Mouse (Mus musculus) midbrain, embryonic 10.5 days (tissue): ENCODE data around the gene 3110082I17Rik. TPM values are rescaled to one million over a fixed set of nuclear protein-coding genes. Genes with fewer than 3 reads are reported as not detected.
"Not testable (repeated sequence)": the region's sequence is repeated elsewhere in the genome, so short reads cannot be mapped to it uniquely, and the experiment has no call there.

Experiments used
- DNase-seq: peaks from one replicate; pipeline ENCODE4 v3.0.0-alpha.2; 2017; ENCODE audit warnings: low spot score
- H3K27ac ChIP-seq: fragments of 300-500 bp; sonication (generic); replicated peaks from 2 replicates; pipeline ENCODE4 v1.5.1; 2016; ENCODE audit warnings: mild to moderate bottlenecking
- H3K27me3 ChIP-seq: fragments of 300-500 bp; sonication (generic); 2 replicates; pipeline ENCODE4 v1.6.1; 2016; ENCODE audit warnings: low read depth, mild to moderate bottlenecking; ENCODE audit not compliant: poor library complexity, severe bottlenecking
- H3K36me3 ChIP-seq: fragments of 300-500 bp; sonication (generic); 2 replicates; pipeline ENCODE4 v1.6.1; 2016; ENCODE audit warnings: mild to moderate bottlenecking, moderate library complexity
- H3K4me1 ChIP-seq: fragments of 300-500 bp; sonication (generic); 2 replicates; pipeline ENCODE4 v1.6.1; 2016
- H3K4me3 ChIP-seq: fragments of 300-500 bp; sonication (generic); 2 replicates; pipeline ENCODE4 v1.5.1; 2016; ENCODE audit warnings: mild to moderate bottlenecking, moderate library complexity
- H3K9me3 ChIP-seq: fragments of 300-500 bp; sonication (generic); replicated peaks from 2 replicates; pipeline ENCODE4 v1.6.1; 2016; ENCODE audit warnings: mild to moderate bottlenecking
- WGBS: fragments of 180-500 bp; shearing (Covaris S2); methylation state at CpG from one replicate; pipeline ENCODE4 v1.1.7; 2016; 5-methylcytosine and 5-hydroxymethylcytosine counted together
- polyA plus RNA-seq: library from polyadenylated mRNA; unstranded; fragments of >200 nt; fragmentation: Nextera tagmentation; extraction: Ambion mirVana; gene quantifications from 2 replicates; pipeline ENCODE4 v1.2.1, GENCODE M21; 2016

3110082I17Rik gene
- polyA plus RNA-seq, 1 experiment from 2014 or later: 64.7 TPM

- Histone ChIP-seq H3K4me1 (peaks cover 18% of the 10 kb centered on the region), H3K27me3 (peaks cover 14% of the 10 kb centered on the region; the same call in 1 of the 2 replicates), H3K4me3 (peak overlapping the region; percentile 88), H3K9me3 (no peaks in the 10 kb centered on the region), H3K27ac (peak overlapping the region; percentile 72), H3K36me3 (peaks cover 26% of the 10 kb centered on the region)
- DNase-seq: no peak
- 13% methylated on average over 5 of the region's 5 CpGs for WGBS
Observed at GRCm38 (mm10) chr5:139345364-139345714, 115.0 kb downstream of the 3110082I17Rik start.

DNA sequence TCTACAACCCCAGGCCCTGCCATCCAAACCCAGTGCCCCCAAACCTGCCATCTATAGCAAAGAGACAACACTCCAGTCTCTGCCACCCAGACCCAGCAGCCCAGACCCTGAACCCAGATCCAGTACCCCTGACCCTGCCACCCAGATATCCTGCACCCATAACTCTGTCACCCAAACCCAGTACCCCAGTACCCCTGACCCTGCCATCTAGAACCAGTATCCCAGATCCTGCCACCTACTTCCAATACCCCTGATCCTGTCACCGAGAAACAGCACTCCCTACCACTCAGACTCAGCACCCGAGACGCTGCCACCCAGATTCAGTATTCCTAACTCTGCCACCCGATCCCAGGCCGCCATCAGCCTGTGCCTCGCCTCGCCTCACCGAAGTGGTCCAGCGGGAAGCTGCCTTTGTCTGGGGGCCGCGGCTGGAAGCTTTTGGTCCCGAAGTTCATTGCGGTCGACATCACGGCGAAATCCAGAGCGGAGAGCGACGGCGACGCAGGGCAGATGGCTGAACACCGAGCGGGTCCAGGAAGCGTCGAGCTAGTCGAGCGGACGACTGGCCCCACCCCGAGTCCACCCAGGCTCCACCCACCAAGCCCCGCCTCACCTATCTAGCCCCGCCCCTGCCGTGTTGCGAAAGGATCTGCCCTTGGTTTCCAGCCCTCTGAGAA is 115.5 kb downstream of the 3110082I17Rik start:
- peaks cover 31% of the 10 kb centered on the region for H3K36me3 ChIP-seq
- peak; percentile 95 for DNase-seq
- peak overlapping the region; percentile 93 for H3K27ac ChIP-seq
- H3K4me3 ChIP-seq: peak overlapping the region; percentile 88
- peaks cover 18% of the 10 kb centered on the region for H3K4me1 ChIP-seq
- H3K27me3 ChIP-seq: peaks cover 14% of the 10 kb centered on the region; the same call in 1 of the 2 replicates
- H3K9me3 ChIP-seq: no peaks in the 10 kb centered on the region
- WGBS: under 1% methylated on average over 33 of the region's 33 CpGs

DNA sequence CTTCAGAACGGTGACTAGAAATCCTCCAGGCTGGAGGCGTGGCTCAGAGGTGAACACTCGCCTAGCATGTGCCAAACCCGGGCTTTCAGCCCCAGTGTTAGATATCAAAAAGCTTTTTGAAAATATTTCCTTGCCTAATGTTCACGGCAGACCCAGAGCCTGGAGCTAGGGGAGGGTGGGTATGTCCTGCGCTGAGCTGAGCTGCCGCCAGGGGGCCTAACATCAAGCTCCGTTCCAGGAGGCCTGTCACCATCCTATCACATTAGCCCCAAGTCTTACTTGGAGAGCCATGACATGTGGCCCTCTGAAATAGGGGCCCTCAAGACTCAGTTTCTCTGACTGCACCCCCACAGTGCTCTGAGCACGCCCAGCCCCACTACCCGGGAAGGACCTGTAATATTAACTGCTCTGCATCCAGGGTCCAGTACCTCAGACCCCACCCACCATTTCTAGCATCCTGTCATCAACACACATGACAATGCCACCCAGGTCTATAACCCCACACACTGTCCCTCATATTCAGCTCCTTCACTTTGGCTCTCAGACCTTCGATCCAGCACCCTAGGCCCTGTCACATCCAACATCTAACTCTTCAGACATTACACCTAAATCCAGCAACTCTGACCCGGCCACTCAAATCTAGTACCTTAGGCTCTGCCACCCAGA is 116.2 kb downstream of the 3110082I17Rik start:
- peaks cover 38% of the 10 kb centered on the region for H3K36me3 ChIP-seq
- H3K4me1 ChIP-seq: peaks cover 18% of the 10 kb centered on the region
- H3K27me3 ChIP-seq: peaks cover 14% of the 10 kb centered on the region; the same call in 1 of the 2 replicates
- no peaks in the 10 kb centered on the region for H3K9me3 ChIP-seq
- peak; percentile 82 for DNase-seq
- WGBS: 8% methylated on average over 12 of the region's 12 CpGs
- peak overlapping the region; percentile 93 for H3K27ac ChIP-seq
- H3K4me3 ChIP-seq: peak overlapping the region; percentile 88

DNA sequence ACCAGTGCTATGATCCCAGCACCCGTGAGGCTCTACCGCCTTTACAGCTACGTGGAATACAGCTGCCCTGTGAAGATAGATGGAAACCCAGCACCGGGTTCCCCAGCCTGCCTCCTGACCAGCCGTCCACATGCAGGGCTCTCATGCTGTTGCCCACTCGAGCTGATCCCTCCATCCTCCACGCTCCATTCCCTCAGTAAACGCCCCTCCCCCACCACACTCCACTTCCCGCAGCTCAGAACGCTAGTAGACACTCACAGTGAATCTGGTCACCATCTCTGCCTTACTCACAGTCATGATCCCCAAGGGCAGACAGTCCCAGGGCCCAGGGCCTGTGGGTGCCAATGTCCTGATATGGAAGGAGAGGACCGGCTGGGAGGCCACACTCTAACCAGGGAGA is 121.4 kb downstream of the 3110082I17Rik start:
- H3K4me3 ChIP-seq: no peak overlapping the region
- H3K27ac ChIP-seq: no peak overlapping the region
- H3K36me3 ChIP-seq: peaks cover 87% of the 10 kb centered on the region
- H3K9me3 ChIP-seq: no peaks in the 10 kb centered on the region
- 88% methylated on average over 11 of the region's 11 CpGs for WGBS
- H3K27me3 ChIP-seq: no peaks in the 10 kb centered on the region
- DNase-seq: no peak
- H3K4me1 ChIP-seq: peaks cover 7% of the 10 kb centered on the region

GRCm38 (mm10) chr5:139338403-139338802 is 121.9 kb downstream of the 3110082I17Rik start:
- H3K36me3 ChIP-seq: peaks cover 87% of the 10 kb centered on the region
- WGBS: 81% methylated on average over 3 of the region's 3 CpGs
- H3K9me3 ChIP-seq: no peaks in the 10 kb centered on the region
- DNase-seq: no peak
- no peak overlapping the region for H3K4me3 ChIP-seq
- no peak overlapping the region for H3K27ac ChIP-seq
- H3K4me1 ChIP-seq: peaks cover 3% of the 10 kb centered on the region
- no peaks in the 10 kb centered on the region for H3K27me3 ChIP-seq

DNA sequence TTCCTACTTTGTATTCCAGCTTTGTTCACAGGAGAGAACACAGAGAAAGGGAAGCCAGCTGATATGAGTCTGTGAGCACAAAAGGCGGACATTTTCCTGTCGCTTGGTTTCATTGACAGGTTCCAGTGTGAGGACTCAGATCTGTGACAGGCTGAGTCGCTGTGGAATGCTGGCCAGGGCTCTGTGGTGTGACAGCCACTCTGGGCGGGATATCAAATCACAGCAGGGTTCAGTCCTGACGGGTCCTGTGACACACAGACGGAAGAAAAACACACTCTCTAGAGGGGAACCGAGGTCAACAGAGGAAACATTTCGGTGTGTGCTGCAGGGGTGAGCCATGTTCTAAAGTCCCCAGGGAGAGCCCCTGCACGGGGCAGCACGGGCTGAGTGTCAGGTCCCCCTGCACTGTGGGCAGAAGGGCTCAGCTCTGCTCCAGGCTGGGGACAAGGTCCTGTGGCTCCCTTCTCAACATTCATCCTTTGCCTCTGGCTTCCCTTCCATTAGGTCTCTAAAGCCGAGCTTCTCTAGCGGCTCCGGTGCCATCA is 122.4 kb downstream of the 3110082I17Rik start:
- Histone ChIP-seq H3K36me3 (peaks cover 85% of the 10 kb centered on the region), H3K27ac (no peak overlapping the region), H3K4me1 (no peaks in the 10 kb centered on the region), H3K27me3 (no peaks in the 10 kb centered on the region), H3K9me3 (no peaks in the 10 kb centered on the region), H3K4me3 (no peak overlapping the region)
- WGBS: 81% methylated on average over 13 of the region's 13 CpGs
- DNase-seq: no peak

DNA sequence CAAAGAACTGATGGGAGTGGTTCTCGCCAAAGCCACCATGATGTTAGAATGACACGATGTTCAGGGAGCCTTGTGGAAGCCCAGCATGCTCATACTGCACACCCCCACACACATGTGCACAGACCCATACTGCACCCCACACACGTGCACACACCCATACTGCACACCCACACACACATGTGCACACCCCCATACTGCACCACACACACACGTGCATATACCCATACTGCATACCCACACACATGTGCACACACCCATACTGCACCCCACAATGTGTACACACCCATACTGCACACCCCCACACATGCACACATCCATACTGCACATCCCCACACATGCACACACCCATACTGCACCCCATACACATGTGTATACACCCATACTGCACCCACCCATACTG is 124.7 kb downstream of the 3110082I17Rik start:
- DNase-seq: no peak
- Histone ChIP-seq H3K36me3 (peaks cover 64% of the 10 kb centered on the region), H3K9me3 (no peaks in the 10 kb centered on the region), H3K27ac (no peak overlapping the region), H3K27me3 (0 out of 2 replicates have a peak, but pooled peaks cover 4% of the 10 kb centered on the region), H3K4me3 (no peak overlapping the region), H3K4me1 (no peaks in the 10 kb centered on the region)
- WGBS: 95% methylated on average over 4 of the region's 4 CpGs

- not testable (repeated sequence) for H3K4me3 ChIP-seq, H3K27ac ChIP-seq, H3K9me3 ChIP-seq, DNase-seq, H3K4me1 ChIP-seq, H3K27me3 ChIP-seq
- WGBS: 87% methylated on average over 10 of the region's 10 CpGs
- peaks cover 51% of the 10 kb centered on the region for H3K36me3 ChIP-seq
Observed at GRCm38 (mm10) chr5:139334394-139334793, 125.9 kb downstream of the 3110082I17Rik start.

GRCm38 (mm10) chr5:139333301-139334013 is 126.9 kb downstream of the 3110082I17Rik start:
- Histone ChIP-seq H3K27ac (no peak overlapping the region), H3K27me3 (peaks cover 6% of the 10 kb centered on the region; the same call in 1 of the 2 replicates), H3K36me3 (peaks cover 42% of the 10 kb centered on the region), H3K4me1 (no peaks in the 10 kb centered on the region), H3K4me3 (no peak overlapping the region), H3K9me3 (no peaks in the 10 kb centered on the region)
- no peak for DNase-seq
- WGBS: 87% methylated on average over 16 of the region's 16 CpGs

DNA sequence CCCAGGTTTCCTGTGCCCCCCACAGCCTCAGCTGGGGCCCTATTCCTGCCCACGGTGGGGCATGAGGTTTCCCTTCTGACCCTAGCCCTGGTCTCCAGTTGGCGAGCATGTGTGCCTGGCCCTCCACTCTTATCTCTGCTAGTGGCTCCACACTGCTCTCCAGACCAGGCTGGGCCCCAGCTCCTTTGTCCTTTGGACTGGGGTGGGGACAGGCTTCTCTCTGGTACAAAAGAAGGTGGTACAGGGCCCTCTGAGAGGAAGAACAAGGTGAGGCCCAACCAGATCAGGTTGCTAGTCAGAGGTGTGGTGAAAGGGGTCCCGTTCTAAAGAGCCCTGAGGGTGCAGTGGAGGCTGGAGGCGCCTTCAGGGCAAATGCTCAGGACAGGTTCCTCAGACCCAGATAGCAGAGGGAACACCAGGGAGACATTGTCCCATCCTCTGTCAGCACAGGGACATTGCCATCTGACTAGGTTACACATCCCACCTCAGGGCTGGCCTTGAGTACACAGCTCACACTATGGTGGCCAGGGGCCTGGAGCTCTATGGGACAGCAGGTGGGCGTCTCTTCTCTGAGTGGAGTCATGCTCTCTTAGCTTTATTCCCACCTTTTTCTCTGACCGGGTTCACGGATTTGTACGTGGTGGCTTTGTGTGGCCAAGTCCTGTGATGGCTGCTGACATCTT is 127.6 kb downstream of the 3110082I17Rik start:
- no peak overlapping the region for H3K27ac ChIP-seq
- no peak overlapping the region for H3K4me3 ChIP-seq
- H3K27me3 ChIP-seq: peaks cover 6% of the 10 kb centered on the region; the same call in 1 of the 2 replicates
- no peak for DNase-seq
- H3K36me3 ChIP-seq: peaks cover 34% of the 10 kb centered on the region
- H3K4me1 ChIP-seq: no peaks in the 10 kb centered on the region
- H3K9me3 ChIP-seq: no peaks in the 10 kb centered on the region
- 89% methylated on average over 8 of the region's 8 CpGs for WGBS

- Histone ChIP-seq H3K27me3 (peaks cover 15% of the 10 kb centered on the region), H3K9me3 (no peaks in the 10 kb centered on the region), H3K36me3 (peaks cover 25% of the 10 kb centered on the region), H3K27ac (no peak overlapping the region), H3K4me1 (no peaks in the 10 kb centered on the region), H3K4me3 (no peak overlapping the region)
- peak; percentile 76 for DNase-seq
- WGBS: 23% methylated on average over 8 of the region's 8 CpGs
Observed at GRCm38 (mm10) chr5:139331742-139332141, 128.6 kb downstream of the 3110082I17Rik start.

DNA sequence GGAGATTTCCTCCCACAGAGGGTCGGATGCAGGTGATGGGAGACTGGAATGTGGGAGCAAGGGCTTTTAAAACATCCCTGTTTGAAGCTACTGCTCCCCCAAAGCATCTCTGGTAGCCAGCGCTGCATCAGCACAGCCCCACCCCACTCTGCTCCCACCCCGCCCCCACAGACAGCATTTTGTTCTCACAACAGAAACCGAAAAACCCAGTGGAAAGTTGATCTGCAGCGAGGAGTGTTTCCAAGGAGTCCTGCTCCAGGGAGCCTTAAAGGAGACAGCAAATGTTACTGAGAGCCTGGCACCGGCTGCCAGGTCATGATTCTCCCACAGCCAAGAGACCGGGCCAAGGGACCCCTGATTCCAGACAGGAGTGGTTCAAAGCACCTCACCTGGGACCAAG is 129.6 kb downstream of the 3110082I17Rik start:
- no peak overlapping the region for H3K27ac ChIP-seq
- no peaks in the 10 kb centered on the region for H3K4me1 ChIP-seq
- peaks cover 24% of the 10 kb centered on the region for H3K27me3 ChIP-seq
- H3K36me3 ChIP-seq: peaks cover 15% of the 10 kb centered on the region
- H3K9me3 ChIP-seq: no peaks in the 10 kb centered on the region
- WGBS: 70% methylated on average over 7 of the region's 7 CpGs
- H3K4me3 ChIP-seq: no peak overlapping the region
- no peak for DNase-seq
